Mouse (Mus musculus) stomach, embryonic 15.5 days (tissue): Measurements from ENCODE around the gene Lemd2. TPM values are rescaled to one million over a fixed set of nuclear protein-coding genes. Genes with fewer than 3 reads are reported as not detected.

Source experiments
- ATAC-seq: fragments of 200-750 bp; cut with Nextera tagmentation; 2 replicates; pipeline ENCODE4 v1.8.0; 2017; ENCODE audit warnings: low read depth, moderate number of reproducible peaks, moderate TSS enrichment; ENCODE audit not compliant: insufficient read depth, low FRiP score
- H3K27ac ChIP-seq: fragments of 300-500 bp; sonication (generic); 2 replicates; pipeline ENCODE4 v1.5.1; 2015; ENCODE audit warnings: mild to moderate bottlenecking, inconsistent platforms
- H3K27me3 ChIP-seq: fragments of 300-500 bp; sonication (generic); replicated peaks from 2 replicates; pipeline ENCODE4 v1.6.1; 2015; ENCODE audit warnings: inconsistent platforms
- H3K36me3 ChIP-seq: fragments of 300-500 bp; sonication (generic); 2 replicates; pipeline ENCODE4 v1.6.1; 2015; ENCODE audit warnings: inconsistent platforms
- H3K4me1 ChIP-seq: fragments of 300-500 bp; sonication (generic); 2 replicates; pipeline ENCODE4 v1.6.1; 2015; ENCODE audit warnings: inconsistent platforms
- H3K4me2 ChIP-seq: fragments of 300-500 bp; sonication (generic); 2 replicates; pipeline ENCODE4 v1.6.1; 2015; ENCODE audit warnings: mild to moderate bottlenecking, inconsistent platforms
- H3K4me3 ChIP-seq: fragments of 300-500 bp; sonication (generic); replicated peaks from 2 replicates; pipeline ENCODE4 v1.5.1; 2015; ENCODE audit warnings: inconsistent platforms
- H3K9ac ChIP-seq: fragments of 300-500 bp; sonication (generic); 2 replicates; pipeline ENCODE4 v1.6.1; 2015; ENCODE audit warnings: inconsistent platforms
- H3K9me3 ChIP-seq: fragments of 300-500 bp; sonication (generic); 2 replicates; pipeline ENCODE4 v1.6.1; 2016; ENCODE audit warnings: inconsistent platforms
- WGBS: fragments of 180-500 bp; shearing (Covaris S2); methylation state at CpG from one replicate; pipeline ENCODE4 v1.1.7; 2015; 5-methylcytosine and 5-hydroxymethylcytosine counted together
- polyA plus RNA-seq: library from polyadenylated mRNA; unstranded; fragments of >200 nt; fragmentation: Nextera tagmentation; extraction: Ambion mirVana; gene quantifications from 2 replicates; pipeline ENCODE4 v1.2.1, GENCODE M21; 2015

The Lemd2 gene
- polyA plus RNA-seq, 1 experiment from 2014 or later, result 14.7 TPM

GRCm38 (mm10) chr17:27199864-27200263 is 4.4 kb downstream of the Lemd2 start:
- Histone ChIP-seq H3K27ac (no peak overlapping the region), H3K4me1 (peaks cover 5% of the 10 kb centered on the region; the same call in 1 of the 2 replicates), H3K36me3 (peaks cover 44% of the 10 kb centered on the region), H3K27me3 (no peaks in the 10 kb centered on the region), H3K9ac (no peak overlapping the region), H3K4me3 (no peak overlapping the region), H3K9me3 (no peaks in the 10 kb centered on the region), H3K4me2 (no peak overlapping the region)
- no peak for ATAC-seq
- WGBS, result 76% methylated on average over 7 of the region's 7 CpGs

- no peak overlapping the region for H3K9ac ChIP-seq
- no peaks in the 10 kb centered on the region for H3K9me3 ChIP-seq
- no peak overlapping the region for H3K27ac ChIP-seq
- H3K36me3 ChIP-seq, result peaks cover 46% of the 10 kb centered on the region
- no peaks in the 10 kb centered on the region for H3K27me3 ChIP-seq
- 92% methylated on average over 9 of the region's 9 CpGs for WGBS
- no peak overlapping the region for H3K4me3 ChIP-seq
- no peak overlapping the region for H3K4me2 ChIP-seq
- no peak for ATAC-seq
- peaks cover 3% of the 10 kb centered on the region; the same call in 1 of the 2 replicates for H3K4me1 ChIP-seq
These were observed 5.1 kb downstream of the Lemd2 start for GRCm38 (mm10) chr17:27199205-27199604.

GRCm38 (mm10) chr17:27196206-27196605 is 8.1 kb downstream of the Lemd2 start:
- H3K36me3 ChIP-seq, result peaks cover 67% of the 10 kb centered on the region
- whole genome bisulfite sequencing, result 78% methylated on average over 9 of the region's 9 CpGs
- H3K9me3 ChIP-seq, result no peaks in the 10 kb centered on the region
- H3K4me3 ChIP-seq, result no peak overlapping the region
- H3K4me2 ChIP-seq, result no peak overlapping the region
- H3K9ac ChIP-seq, result no peak overlapping the region
- H3K27ac ChIP-seq, result no peak overlapping the region
- ATAC-seq, result no peak
- no peaks in the 10 kb centered on the region for H3K4me1 ChIP-seq
- no peaks in the 10 kb centered on the region for H3K27me3 ChIP-seq

- Histone ChIP-seq H3K4me1 (no peaks in the 10 kb centered on the region), H3K4me2 (no peak overlapping the region), H3K36me3 (peaks cover 63% of the 10 kb centered on the region), H3K9me3 (no peaks in the 10 kb centered on the region), H3K27ac (no peak overlapping the region), H3K4me3 (no peak overlapping the region), H3K9ac (no peak overlapping the region), H3K27me3 (no peaks in the 10 kb centered on the region)
- WGBS, result 73% methylated on average over 20 of the region's 20 CpGs
- ATAC-seq, result peak; percentile 43; the same call in 1 of the 2 replicates
These were observed 9.7 kb downstream of the Lemd2 start for GRCm38 (mm10) chr17:27194258-27195185.

- H3K27ac ChIP-seq, result no peak overlapping the region
- H3K4me1 ChIP-seq, result no peaks in the 10 kb centered on the region
- H3K4me3 ChIP-seq, result no peak overlapping the region
- H3K4me2 ChIP-seq, result no peak overlapping the region
- no peak for ATAC-seq
- H3K9ac ChIP-seq, result no peak overlapping the region
- 68% methylated on average over 5 of the region's 5 CpGs for WGBS
- no peaks in the 10 kb centered on the region for H3K9me3 ChIP-seq
- peaks cover 46% of the 10 kb centered on the region for H3K36me3 ChIP-seq
- H3K27me3 ChIP-seq, result no peaks in the 10 kb centered on the region
These were observed 12.5 kb downstream of the Lemd2 start for GRCm38 (mm10) chr17:27191804-27192203.

- no peak overlapping the region for H3K9ac ChIP-seq
- no peak overlapping the region for H3K4me2 ChIP-seq
- H3K27me3 ChIP-seq, result no peaks in the 10 kb centered on the region
- H3K4me3 ChIP-seq, result no peak overlapping the region
- WGBS, result 87% methylated on average over 6 of the region's 6 CpGs
- H3K36me3 ChIP-seq, result peaks cover 46% of the 10 kb centered on the region
- no peaks in the 10 kb centered on the region for H3K9me3 ChIP-seq
- no peaks in the 10 kb centered on the region for H3K4me1 ChIP-seq
- no peak for ATAC-seq
- H3K27ac ChIP-seq, result no peak overlapping the region
These were observed 13.1 kb downstream of the Lemd2 start for GRCm38 (mm10) chr17:27191189-27191588.

- peaks cover 43% of the 10 kb centered on the region for H3K36me3 ChIP-seq
- no peak overlapping the region for H3K4me3 ChIP-seq
- no peak overlapping the region for H3K4me2 ChIP-seq
- H3K9me3 ChIP-seq, result no peaks in the 10 kb centered on the region
- no peak overlapping the region for H3K27ac ChIP-seq
- H3K4me1 ChIP-seq, result no peaks in the 10 kb centered on the region
- H3K27me3 ChIP-seq, result no peaks in the 10 kb centered on the region
- no peak overlapping the region for H3K9ac ChIP-seq
- WGBS, result 49% methylated on average over 10 of the region's 10 CpGs
- peak; percentile 59 for ATAC-seq
These were observed 14.5 kb downstream of the Lemd2 start for GRCm38 (mm10) chr17:27189640-27190216.

- H3K27me3 ChIP-seq, result no peaks in the 10 kb centered on the region
- H3K4me3 ChIP-seq, result no peak overlapping the region
- no peak overlapping the region for H3K27ac ChIP-seq
- 78% methylated on average over 9 of the region's 9 CpGs for WGBS
- no peak overlapping the region for H3K9ac ChIP-seq
- peaks cover 38% of the 10 kb centered on the region for H3K36me3 ChIP-seq
- H3K4me1 ChIP-seq, result no peaks in the 10 kb centered on the region
- no peaks in the 10 kb centered on the region for H3K9me3 ChIP-seq
- ATAC-seq, result no peak
- no peak overlapping the region for H3K4me2 ChIP-seq
These were observed 15.4 kb downstream of the Lemd2 start for GRCm38 (mm10) chr17:27188883-27189282.

- H3K27me3 ChIP-seq, result no peaks in the 10 kb centered on the region
- H3K9me3 ChIP-seq, result no peaks in the 10 kb centered on the region
- 60% methylated on average over 5 of the region's 5 CpGs for WGBS
These were observed 17.2 kb downstream of the Lemd2 start for GRCm38 (mm10) chr17:27187059-27187458.

GRCm38 (mm10) chr17:27186068-27186467 is 18.2 kb downstream of the Lemd2 start:
- Histone ChIP-seq H3K4me3 (no peak overlapping the region), H3K36me3 (0 out of 2 replicates have a peak, but pooled peaks cover 10% of the 10 kb centered on the region), H3K4me1 (no peaks in the 10 kb centered on the region), H3K9me3 (no peaks in the 10 kb centered on the region), H3K4me2 (no peak overlapping the region), H3K9ac (no peak overlapping the region), H3K27ac (no peak overlapping the region), H3K27me3 (no peaks in the 10 kb centered on the region)
- ATAC-seq, result no peak
- 78% methylated on average over 3 of the region's 3 CpGs for WGBS

More at GRCm38 (mm10) chr17:27187059-27187458, 17.2 kb downstream of the Lemd2 start:
- H3K4me2 ChIP-seq, result no peak overlapping the region
- no peak overlapping the region for H3K9ac ChIP-seq
- no peak overlapping the region for H3K27ac ChIP-seq
- no peaks in the 10 kb centered on the region for H3K4me1 ChIP-seq
- no peak for ATAC-seq
- H3K4me3 ChIP-seq, result no peak overlapping the region
- H3K36me3 ChIP-seq, result peaks cover 20% of the 10 kb centered on the region

GRCm38 (mm10) chr17:27183667-27184292 is 20.5 kb downstream of the Lemd2 start:
- no peak overlapping the region for H3K4me3 ChIP-seq
- H3K4me2 ChIP-seq, result no peak overlapping the region
- 73% methylated on average over 12 of the region's 12 CpGs for WGBS
- no peaks in the 10 kb centered on the region for H3K36me3 ChIP-seq
- ATAC-seq, result peak; percentile 37; the same call in 1 of the 2 replicates
- no peaks in the 10 kb centered on the region for H3K27me3 ChIP-seq
- H3K27ac ChIP-seq, result no peak overlapping the region
- no peaks in the 10 kb centered on the region for H3K4me1 ChIP-seq
- H3K9ac ChIP-seq, result no peak overlapping the region
- no peaks in the 10 kb centered on the region for H3K9me3 ChIP-seq

GRCm38 (mm10) chr17:27182401-27182800 is 21.9 kb downstream of the Lemd2 start:
- no peaks in the 10 kb centered on the region for H3K27me3 ChIP-seq
- H3K4me1 ChIP-seq, result no peaks in the 10 kb centered on the region
- 78% methylated on average over 5 of the region's 5 CpGs for WGBS
- no peaks in the 10 kb centered on the region for H3K36me3 ChIP-seq
- H3K4me2 ChIP-seq, result no peak overlapping the region
- H3K27ac ChIP-seq, result no peak overlapping the region
- no peaks in the 10 kb centered on the region for H3K9me3 ChIP-seq
- no peak overlapping the region for H3K9ac ChIP-seq
- no peak for ATAC-seq
- no peak overlapping the region for H3K4me3 ChIP-seq
